Comparison of ENCODE assay signal across 20 mouse cellular contexts in the genomic region with DNA sequence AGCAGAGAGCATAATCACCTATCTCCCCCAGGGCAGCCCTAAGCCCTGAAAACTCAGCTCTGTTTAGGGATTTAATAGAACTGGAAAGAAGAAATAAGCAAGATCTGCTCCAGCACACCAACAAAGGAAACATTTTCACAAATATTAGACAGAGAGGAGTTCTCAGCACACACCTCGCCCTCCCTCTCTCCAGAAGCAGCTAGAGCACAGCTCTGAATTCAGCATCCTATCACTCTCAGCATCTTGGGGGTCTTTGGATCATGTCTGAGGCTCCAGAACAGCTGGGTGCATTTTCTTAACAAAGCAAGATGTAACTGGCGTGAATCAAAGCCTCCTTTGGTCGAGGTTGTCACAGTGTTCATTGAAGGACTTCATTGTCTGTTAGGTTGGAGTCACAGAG. TPM values are rescaled to one million over a fixed set of nuclear protein-coding genes. Genes with fewer than 3 reads are reported as not detected.
DNase-seq lines count a peak whose midpoint lies in the region; ATAC-seq and TF ChIP-seq lines count a peak whose summit lies in the region.
"Had no signal": no experiment of that assay in that cellular context is flagged by ENCODE, and none has a peak within 500 bp of the region (broad histone marks: within the 10 kb centered on the region; RNA-seq: fewer than 3 reads in every experiment).

No protein-coding gene starts in this region.

- no peaks in the 10 kb centered on the region for H3K9me3 ChIP-seq in hindbrain, embryonic 10.5 days
- no peaks in the 10 kb centered on the region for H3K9me3 ChIP-seq in hindbrain, embryonic 16.5 days (ENCODE audit: control insufficient read depth, low read length)
- no peaks in the 10 kb centered on the region for H3K9me3 ChIP-seq in hindbrain, embryonic 12.5 days (replicated peaks)
- no peaks in the 10 kb centered on the region for H3K9me3 ChIP-seq in hindbrain, postnatal 0 days (ENCODE audit: low read length)
- no peaks in the 10 kb centered on the region for H3K9me3 ChIP-seq in midbrain, embryonic 15.5 days
- no peaks in the 10 kb centered on the region for H3K9me3 ChIP-seq in forebrain, embryonic 16.5 days (ENCODE audit: control insufficient read depth, low read length)
- H3K9me3 ChIP-seq: embryonic facial prominence, embryonic 15.5 days; heart, embryonic 12.5 days had no signal

- H3K4me1 ChIP-seq in hindbrain, embryonic 10.5 days (replicated peaks): peaks cover 61% of the 10 kb centered on the region
- peaks cover 20% of the 10 kb centered on the region for H3K4me1 ChIP-seq in hindbrain, embryonic 16.5 days (ENCODE audit: control insufficient read depth, insufficient read depth, low read depth, low read length)
- H3K4me1 ChIP-seq in hindbrain, embryonic 12.5 days: peaks cover 38% of the 10 kb centered on the region
- H3K4me1 ChIP-seq in hindbrain, postnatal 0 days (ENCODE audit: insufficient read depth, low read length): 0 out of 2 replicates have a peak, but pooled peaks cover 17% of the 10 kb centered on the region
- H3K4me1 ChIP-seq in midbrain, embryonic 15.5 days: peaks cover 29% of the 10 kb centered on the region
- peaks cover 5% of the 10 kb centered on the region; the same call in 1 of the 2 replicates for H3K4me1 ChIP-seq in forebrain, embryonic 16.5 days (replicated peaks; ENCODE audit: control insufficient read depth, insufficient read depth, low read length)

- no peaks in the 10 kb centered on the region for H3K27me3 ChIP-seq in hindbrain, embryonic 10.5 days (ENCODE audit: insufficient read depth, poor library complexity, severe bottlenecking)
- H3K27me3 ChIP-seq in hindbrain, embryonic 16.5 days (replicated peaks; ENCODE audit: control insufficient read depth, insufficient read depth, low read length): no peaks in the 10 kb centered on the region
- H3K27me3 ChIP-seq in hindbrain, embryonic 12.5 days: no peaks in the 10 kb centered on the region
- no peaks in the 10 kb centered on the region for H3K27me3 ChIP-seq in hindbrain, postnatal 0 days (ENCODE audit: insufficient read depth, low read length)
- H3K27me3 ChIP-seq in midbrain, embryonic 15.5 days (replicated peaks): no peaks in the 10 kb centered on the region
- no peaks in the 10 kb centered on the region for H3K27me3 ChIP-seq in forebrain, embryonic 16.5 days (replicated peaks; ENCODE audit: control insufficient read depth, insufficient read depth, low read length)
- H3K27me3 ChIP-seq: embryonic facial prominence, embryonic 15.5 days; heart, embryonic 12.5 days had no signal

- ATAC-seq in hindbrain, embryonic 16.5 days: no peak
- ATAC-seq in hindbrain, embryonic 12.5 days (ENCODE audit: low FRiP score): peak; percentile 58; the same call in 1 of the 2 replicates
- peak; percentile 51; the same call in 1 of the 2 replicates for ATAC-seq in hindbrain, postnatal 0 days
- ATAC-seq in midbrain, embryonic 15.5 days (replicated peaks): peak; percentile 14; the same call in 1 of the 2 replicates
- no peak for ATAC-seq in forebrain, embryonic 16.5 days
- ATAC-seq in frontal cortex, adult (ENCODE audit: low TSS enrichment): no peak
- ATAC-seq: forebrain, embryonic 14.5 days; inflammation-experienced regulatory T-cells, adult 6 months had no signal

- no peak for TF ChIP-seq CTCF in hindbrain, postnatal 0 days (IDR thresholded peaks at IDR 0.05; ENCODE audit: low read depth)

- H3K4me3 ChIP-seq in hindbrain, embryonic 10.5 days: no peak overlapping the region
- no peak overlapping the region for H3K4me3 ChIP-seq in hindbrain, embryonic 16.5 days (ENCODE audit: low read length)
- no peak overlapping the region for H3K4me3 ChIP-seq in hindbrain, embryonic 12.5 days
- H3K4me3 ChIP-seq in hindbrain, postnatal 0 days (ENCODE audit: low read length): no peak overlapping the region
- H3K4me3 ChIP-seq in midbrain, embryonic 15.5 days: no peak overlapping the region
- no peak overlapping the region for H3K4me3 ChIP-seq in forebrain, embryonic 16.5 days (replicated peaks; ENCODE audit: low read length)
- H3K4me3 ChIP-seq: embryonic facial prominence, embryonic 15.5 days; heart, embryonic 12.5 days; myocyte had no signal

- no peak for DNase-seq in hindbrain, embryonic 10.5 days (ENCODE audit: low spot score)
- DNase-seq in hindbrain, postnatal 0 days (ENCODE audit: low spot score): no peak
- DNase-seq in frontal cortex, adult 2 months (ENCODE audit: extremely low spot score in 1 of 2, low spot score in 1 of 2): no peak
- DNase-seq: adrenal gland, postnatal 36 days; cerebellum, adult 9-10 months; kidney, adult 18-20 months; lung, postnatal 4 days; retina, postnatal 1 day; right cerebral cortex, postnatal 25 days; thymus, postnatal 14 days had no signal

- no peak overlapping the region for H3K9ac ChIP-seq in hindbrain, embryonic 16.5 days (ENCODE audit: low read depth, low read length)
- no peak overlapping the region for H3K9ac ChIP-seq in hindbrain, embryonic 12.5 days
- H3K9ac ChIP-seq in hindbrain, postnatal 0 days (replicated peaks; ENCODE audit: low read length): no peak overlapping the region
- no peak overlapping the region for H3K9ac ChIP-seq in midbrain, embryonic 15.5 days
- H3K9ac ChIP-seq in forebrain, embryonic 16.5 days (replicated peaks; ENCODE audit: low read depth, low read length): no peak overlapping the region
- H3K9ac ChIP-seq: embryonic facial prominence, embryonic 15.5 days; heart, embryonic 12.5 days had no signal

- H3K27ac ChIP-seq in hindbrain, embryonic 10.5 days: peak overlapping the region; percentile 72
- no peak overlapping the region for H3K27ac ChIP-seq in hindbrain, embryonic 16.5 days (ENCODE audit: low read depth, low read length)
- H3K27ac ChIP-seq in hindbrain, embryonic 12.5 days: peak overlapping the region; percentile 46
- no peak overlapping the region for H3K27ac ChIP-seq in hindbrain, postnatal 0 days
- peak overlapping the region; percentile 71 for H3K27ac ChIP-seq in midbrain, embryonic 15.5 days
- no peak overlapping the region for H3K27ac ChIP-seq in forebrain, embryonic 16.5 days (ENCODE audit: low read length)
- H3K27ac ChIP-seq: embryonic facial prominence, embryonic 15.5 days had no signal

- no peaks in the 10 kb centered on the region for H3K36me3 ChIP-seq in hindbrain, embryonic 10.5 days
- H3K36me3 ChIP-seq in hindbrain, embryonic 16.5 days (ENCODE audit: control insufficient read depth, insufficient read depth, low read length): no peaks in the 10 kb centered on the region
- H3K36me3 ChIP-seq in hindbrain, embryonic 12.5 days: no peaks in the 10 kb centered on the region
- no peaks in the 10 kb centered on the region for H3K36me3 ChIP-seq in hindbrain, postnatal 0 days (ENCODE audit: insufficient read depth, low read length)
- no peaks in the 10 kb centered on the region for H3K36me3 ChIP-seq in midbrain, embryonic 15.5 days (replicated peaks)
- H3K36me3 ChIP-seq in forebrain, embryonic 16.5 days (ENCODE audit: control insufficient read depth, insufficient read depth): no peaks in the 10 kb centered on the region
- H3K36me3 ChIP-seq: embryonic facial prominence, embryonic 15.5 days; heart, embryonic 12.5 days had no signal

- no peak overlapping the region for H3K4me2 ChIP-seq in hindbrain, embryonic 16.5 days (ENCODE audit: low read length)
- H3K4me2 ChIP-seq in hindbrain, embryonic 12.5 days (replicated peaks): no peak overlapping the region
- H3K4me2 ChIP-seq in hindbrain, postnatal 0 days (ENCODE audit: low read depth, low read length): no peak overlapping the region
- no peak overlapping the region for H3K4me2 ChIP-seq in midbrain, embryonic 15.5 days
- H3K4me2 ChIP-seq in forebrain, embryonic 16.5 days (ENCODE audit: low read length): no peak overlapping the region
- H3K4me2 ChIP-seq: embryonic facial prominence, embryonic 15.5 days; heart, embryonic 12.5 days had no signal

- WGBS in hindbrain, embryonic 10.5 days: 23% methylated on average over 3 of the region's 3 CpGs
- WGBS in hindbrain, embryonic 16.5 days: 21% methylated on average over 3 of the region's 3 CpGs
- 32% methylated on average over 3 of the region's 3 CpGs for WGBS in hindbrain, embryonic 12.5 days
- WGBS in hindbrain, postnatal 0 days: 33% methylated on average over 3 of the region's 3 CpGs
- 23% methylated on average over 3 of the region's 3 CpGs for WGBS in midbrain, embryonic 15.5 days
- WGBS in forebrain, embryonic 16.5 days: 45% methylated on average over 3 of the region's 3 CpGs

RNA-seq across cellular contexts. Expression of gene Maml2, which starts 12.5 kb away (rescaled TPM):
- 10.0 and 10.2 TPM in 2 replicates for polyA plus RNA-seq in hindbrain, embryonic 10.5 days (2016; fragmentation: Nextera tagmentation; extraction: Ambion mirVana)
- 10.8 and 11.5 TPM in 2 replicates for polyA plus RNA-seq in hindbrain, embryonic 16.5 days (2015; fragmentation: Nextera tagmentation; extraction: Ambion mirVana)
- 13.6 and 14.1 TPM in 2 replicates for polyA plus RNA-seq in hindbrain, embryonic 12.5 days (2016; fragmentation: Nextera tagmentation; extraction: Ambion mirVana)
- total RNA-seq in hindbrain, postnatal 0 days (2014; rRNA removed): 11.2 and 11.6 TPM in 2 replicates
- polyA plus RNA-seq in hindbrain, postnatal 0 days (2015; fragmentation: Nextera tagmentation; extraction: Ambion mirVana): 11.4 and 11.6 TPM in 2 replicates
- 10.0 and 11.0 TPM in 2 replicates for polyA plus RNA-seq in midbrain, embryonic 15.5 days (2015; fragmentation: Nextera tagmentation; extraction: Ambion mirVana)
- 9.0 and 10.5 TPM in 2 replicates for polyA plus RNA-seq in forebrain, embryonic 16.5 days (2015; fragmentation: Nextera tagmentation; extraction: Ambion mirVana)
- polyA plus RNA-seq in frontal cortex, adult 2 months (2012; rRNA removed): 7.7 and 8.5 TPM in 2 replicates

Comparison
In these comparisons a context has a peak if more than half of its experiments do, and no peak if none do; other contexts are left out.
1. H3K27ac ChIP-seq: peak in hindbrain, embryonic 10.5 days (single experiment), hindbrain, embryonic 12.5 days (single experiment) and midbrain, embryonic 15.5 days (single experiment); none in hindbrain, embryonic 16.5 days (single experiment), hindbrain, postnatal 0 days (single experiment) and forebrain, embryonic 16.5 days (single experiment).
2. ATAC-seq: peak in hindbrain, embryonic 12.5 days (single experiment), hindbrain, postnatal 0 days (single experiment) and midbrain, embryonic 15.5 days (single experiment); none in hindbrain, embryonic 16.5 days (single experiment), forebrain, embryonic 16.5 days (single experiment) and frontal cortex, adult (single experiment).